In the genomic region with DNA sequence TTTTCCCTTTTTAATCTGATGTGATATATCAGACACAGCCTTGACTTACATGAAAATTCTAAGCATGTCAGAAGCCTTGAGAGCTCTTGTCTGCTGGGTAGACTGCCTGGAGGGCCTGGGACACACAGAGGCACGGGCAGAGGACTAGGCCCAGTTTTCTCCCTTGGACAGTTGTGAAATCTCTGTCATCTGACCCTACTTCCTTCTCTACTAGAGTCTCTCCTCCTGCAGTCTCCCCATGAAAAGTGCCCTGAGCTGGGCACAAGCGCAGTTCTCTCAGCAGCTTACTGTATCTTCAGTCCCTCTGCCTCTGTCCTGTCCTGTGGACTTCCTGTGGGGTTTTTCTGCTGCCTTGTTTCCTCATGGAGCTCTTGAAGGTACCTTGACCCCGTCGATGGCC, we compare ENCODE assay signal across 15 mouse cellular contexts. TPM values are rescaled to one million over a fixed set of nuclear protein-coding genes. Genes with fewer than 3 reads are reported as not detected.
DNase-seq lines count a peak whose midpoint lies in the region; ATAC-seq and TF ChIP-seq lines count a peak whose summit lies in the region.
"Had no signal": no experiment of that assay in that cellular context is flagged by ENCODE, and none has a peak within 500 bp of the region (broad histone marks: within the 10 kb centered on the region; RNA-seq: fewer than 3 reads in every experiment).

No protein-coding gene starts in this region.

- no peak for TF ChIP-seq CTCF in lung, postnatal 0 days (IDR thresholded peaks at IDR 0.05)
- no peak for TF ChIP-seq CTCF in lung, adult 2 months (IDR thresholded peaks at IDR 0.05; ENCODE audit: insufficient read depth, low read length)
- TF ChIP-seq CTCF in stomach, postnatal 0 days (IDR thresholded peaks at IDR 0.05; ENCODE audit: low read depth) = no peak
- TF ChIP-seq CTCF in forebrain, postnatal 0 days (IDR thresholded peaks at IDR 0.05; ENCODE audit: low read depth) = no peak
- TF ChIP-seq CTCF in midbrain, postnatal 0 days (IDR thresholded peaks at IDR 0.05) = no peak

- DNase-seq in heart, adult 11 months = peak; percentile 95
- no peak for DNase-seq in heart, postnatal 14 days
- peak; percentile 20 for DNase-seq in lung, postnatal 0 days (ENCODE audit: low spot score)
- no peak for DNase-seq in lung, adult 2 months
- no peak for DNase-seq in stomach, postnatal 0 days (ENCODE audit: low spot score)
- DNase-seq in forebrain, postnatal 0 days = no peak
- no peak for DNase-seq in midbrain, postnatal 0 days (ENCODE audit: low spot score)
- DNase-seq: adrenal gland, adult 8-10 months; gastrocnemius, postnatal 25 days; heart, postnatal 36 days; kidney, adult 18-20 months; right cerebral cortex, postnatal 25 days had no signal

- no peak overlapping the region for H3K4me2 ChIP-seq in lung, postnatal 0 days (replicated peaks; ENCODE audit: low read depth, low read length)
- H3K4me2 ChIP-seq in liver, embryonic 15.5 days = no peak overlapping the region
- no peak overlapping the region for H3K4me2 ChIP-seq in stomach, postnatal 0 days (replicated peaks; ENCODE audit: low read depth)
- H3K4me2 ChIP-seq in forebrain, postnatal 0 days (ENCODE audit: low read depth) = no peak overlapping the region
- no peak overlapping the region for H3K4me2 ChIP-seq in midbrain, postnatal 0 days (ENCODE audit: low read depth, low read length, poor library complexity, severe bottlenecking)

- ATAC-seq in lung, postnatal 0 days = no peak
- ATAC-seq in liver, embryonic 15.5 days (ENCODE audit: insufficient read depth) = peak; percentile 28
- no peak for ATAC-seq in stomach, postnatal 0 days (ENCODE audit: low FRiP score, low TSS enrichment)
- no peak for ATAC-seq in forebrain, postnatal 0 days
- ATAC-seq in midbrain, postnatal 0 days (ENCODE audit: low FRiP score) = no peak

- 67% methylated on average over 4 of the region's 4 CpGs for WGBS in lung, postnatal 0 days
- WGBS in lung, adult 2 months = 62% methylated on average over 4 of the region's 4 CpGs
- WGBS in liver, embryonic 15.5 days (ENCODE audit: insufficient replicate concordance) = 44% methylated on average over 4 of the region's 4 CpGs
- WGBS in stomach, postnatal 0 days = 75% methylated on average over 4 of the region's 4 CpGs
- WGBS in forebrain, postnatal 0 days = 89% methylated on average over 4 of the region's 4 CpGs
- 91% methylated on average over 4 of the region's 4 CpGs for WGBS in midbrain, postnatal 0 days

- H3K27ac ChIP-seq in lung, postnatal 0 days (ENCODE audit: low read length) = 0 out of 2 replicates have a peak overlapping the region, but pooled peaks have one; percentile 38
- H3K27ac ChIP-seq in liver, embryonic 15.5 days (replicated peaks) = 0 out of 2 replicates have a peak overlapping the region, but pooled peaks have one; percentile 41
- H3K27ac ChIP-seq in stomach, postnatal 0 days (replicated peaks) = 0 out of 2 replicates have a peak overlapping the region, but pooled peaks have one; percentile 18
- no peak overlapping the region for H3K27ac ChIP-seq in forebrain, postnatal 0 days (ENCODE audit: low read depth, low read length)
- no peak overlapping the region for H3K27ac ChIP-seq in midbrain, postnatal 0 days (ENCODE audit: low read depth, low read length)
- H3K27ac ChIP-seq: limb, embryonic 10.5 days had no signal

- TF ChIP-seq EP300 in lung, postnatal 0 days (IDR thresholded peaks at IDR 0.05) = no peak
- TF ChIP-seq EP300 in stomach, postnatal 0 days (optimal IDR thresholded peaks at IDR 0.05) = no peak

- H3K9ac ChIP-seq in lung, postnatal 0 days (replicated peaks; ENCODE audit: low read depth) = no peak overlapping the region
- no peak overlapping the region for H3K9ac ChIP-seq in liver, embryonic 15.5 days
- no peak overlapping the region for H3K9ac ChIP-seq in stomach, postnatal 0 days (ENCODE audit: low read length)
- H3K9ac ChIP-seq in forebrain, postnatal 0 days = no peak overlapping the region
- H3K9ac ChIP-seq in midbrain, postnatal 0 days (replicated peaks; ENCODE audit: low read length, poor library complexity, severe bottlenecking) = no peak overlapping the region

- no peak for TF ChIP-seq POLR2A in lung, adult 2 months (IDR thresholded peaks at IDR 0.05; ENCODE audit: borderline replicate concordance, extremely low read depth, low read depth, low read length)

- H3K27me3 ChIP-seq in lung, postnatal 0 days (replicated peaks; ENCODE audit: insufficient read depth, low read length) = no peaks in the 10 kb centered on the region
- H3K27me3 ChIP-seq in liver, embryonic 15.5 days = no peaks in the 10 kb centered on the region
- H3K27me3 ChIP-seq in stomach, postnatal 0 days (ENCODE audit: control insufficient read depth, insufficient read depth, low read length) = no peaks in the 10 kb centered on the region
- H3K27me3 ChIP-seq in forebrain, postnatal 0 days (ENCODE audit: insufficient read depth, low read length) = no peaks in the 10 kb centered on the region
- H3K27me3 ChIP-seq in midbrain, postnatal 0 days (ENCODE audit: insufficient read depth, low read length) = no peaks in the 10 kb centered on the region

- no peaks in the 10 kb centered on the region for H3K9me3 ChIP-seq in lung, postnatal 0 days (ENCODE audit: low read length)
- no peaks in the 10 kb centered on the region for H3K9me3 ChIP-seq in liver, embryonic 15.5 days (replicated peaks)
- H3K9me3 ChIP-seq in stomach, postnatal 0 days (ENCODE audit: control insufficient read depth, low read length) = no peaks in the 10 kb centered on the region
- H3K9me3 ChIP-seq in forebrain, postnatal 0 days (ENCODE audit: low read length) = no peaks in the 10 kb centered on the region
- H3K9me3 ChIP-seq in midbrain, postnatal 0 days (ENCODE audit: low read length) = no peaks in the 10 kb centered on the region
- H3K9me3 ChIP-seq: limb, embryonic 10.5 days had no signal

- no peaks in the 10 kb centered on the region for H3K4me1 ChIP-seq in lung, postnatal 0 days (ENCODE audit: insufficient read depth, low read depth, low read length)
- H3K4me1 ChIP-seq in lung, adult 2 months (ENCODE audit: control insufficient read depth, insufficient read depth, low read length) = 0 out of 2 replicates have a peak, but pooled peaks cover 2% of the 10 kb centered on the region
- H3K4me1 ChIP-seq in liver, embryonic 15.5 days (replicated peaks) = 0 out of 2 replicates have a peak, but pooled peaks cover 12% of the 10 kb centered on the region
- no peaks in the 10 kb centered on the region for H3K4me1 ChIP-seq in stomach, postnatal 0 days (replicated peaks; ENCODE audit: control insufficient read depth, insufficient read depth)
- no peaks in the 10 kb centered on the region for H3K4me1 ChIP-seq in forebrain, postnatal 0 days (ENCODE audit: insufficient read depth)
- no peaks in the 10 kb centered on the region for H3K4me1 ChIP-seq in midbrain, postnatal 0 days (ENCODE audit: insufficient read depth, low read length)
- H3K4me1 ChIP-seq: limb, embryonic 10.5 days had no signal

- H3K4me3 ChIP-seq in lung, postnatal 0 days (ENCODE audit: low read depth, low read length) = no peak overlapping the region
- H3K4me3 ChIP-seq in lung, adult 2 months (replicated peaks; ENCODE audit: extremely low read depth, low read depth, low read length) = no peak overlapping the region
- no peak overlapping the region for H3K4me3 ChIP-seq in liver, embryonic 15.5 days (replicated peaks)
- H3K4me3 ChIP-seq in stomach, postnatal 0 days (ENCODE audit: low read depth, low read length) = no peak overlapping the region
- no peak overlapping the region for H3K4me3 ChIP-seq in forebrain, postnatal 0 days (ENCODE audit: low read depth, low read length)
- H3K4me3 ChIP-seq in midbrain, postnatal 0 days (ENCODE audit: low read depth, low read length) = no peak overlapping the region
- H3K4me3 ChIP-seq: limb, embryonic 10.5 days; myocyte had no signal

- peaks cover 17% of the 10 kb centered on the region; the same call in 1 of the 2 replicates for H3K36me3 ChIP-seq in lung, postnatal 0 days (ENCODE audit: insufficient read depth, low read length)
- H3K36me3 ChIP-seq in liver, embryonic 15.5 days (replicated peaks) = peaks cover 59% of the 10 kb centered on the region
- peaks cover 3% of the 10 kb centered on the region; the same call in 1 of the 2 replicates for H3K36me3 ChIP-seq in stomach, postnatal 0 days (ENCODE audit: control insufficient read depth, insufficient read depth, low read length)
- H3K36me3 ChIP-seq in forebrain, postnatal 0 days (ENCODE audit: insufficient read depth) = peaks cover 79% of the 10 kb centered on the region
- H3K36me3 ChIP-seq in midbrain, postnatal 0 days (ENCODE audit: insufficient read depth, low read length) = peaks cover 50% of the 10 kb centered on the region

- intact Hi-C loops in heart, postnatal 14 days (cut with DNase I) = no loop called here

RNA-seq across cellular contexts. Expression of a gene that starts 12.8 kb away (rescaled TPM):
- total RNA-seq in heart, postnatal 14 days (2021) = 10 to 100 TPM; 40.6 to 44.6 TPM
- polyA plus RNA-seq in lung, postnatal 0 days (2015; fragmentation: Nextera tagmentation; extraction: Ambion mirVana) = 95.8 and 107 TPM in 2 replicates
- 15.1 and 24.2 TPM in 2 replicates for polyA plus RNA-seq in lung, adult 2 months (2012; rRNA removed)
- polyA plus RNA-seq in liver, embryonic 15.5 days (2015; fragmentation: Nextera tagmentation; extraction: Ambion mirVana) = 17.1 and 17.9 TPM in 2 replicates
- 41.7 and 43.3 TPM in 2 replicates for polyA plus RNA-seq in stomach, postnatal 0 days (2015; fragmentation: Nextera tagmentation; extraction: Ambion mirVana)
- 202 and 208 TPM in 2 replicates for total RNA-seq in forebrain, postnatal 0 days (2014; rRNA removed)
- 228 and 234 TPM in 2 replicates for polyA plus RNA-seq in forebrain, postnatal 0 days (2015; fragmentation: Nextera tagmentation; extraction: Ambion mirVana)
- 145 and 199 TPM in 2 replicates for total RNA-seq in midbrain, postnatal 0 days (2014; rRNA removed)
- 245 and 256 TPM in 2 replicates for polyA plus RNA-seq in midbrain, postnatal 0 days (2015; fragmentation: Nextera tagmentation; extraction: Ambion mirVana)

RNA-seq across cellular contexts. Expression of a gene that starts 25.5 kb away (rescaled TPM):
- total RNA-seq in heart, postnatal 14 days (2021) = 10 to 100 TPM; 36.0 to 37.8 TPM
- 44.7 and 47.3 TPM in 2 replicates for polyA plus RNA-seq in lung, postnatal 0 days (2015; fragmentation: Nextera tagmentation; extraction: Ambion mirVana)
- 27.5 and 35.2 TPM in 2 replicates for polyA plus RNA-seq in lung, adult 2 months (2012; rRNA removed)
- 22.5 and 24.2 TPM in 2 replicates for polyA plus RNA-seq in liver, embryonic 15.5 days (2015; fragmentation: Nextera tagmentation; extraction: Ambion mirVana)
- polyA plus RNA-seq in stomach, postnatal 0 days (2015; fragmentation: Nextera tagmentation; extraction: Ambion mirVana) = 28.2 and 30.6 TPM in 2 replicates
- total RNA-seq in forebrain, postnatal 0 days (2014; rRNA removed) = 106 and 134 TPM in 2 replicates
- polyA plus RNA-seq in forebrain, postnatal 0 days (2015; fragmentation: Nextera tagmentation; extraction: Ambion mirVana) = 121 and 184 TPM in 2 replicates
- 167 and 183 TPM in 2 replicates for total RNA-seq in midbrain, postnatal 0 days (2014; rRNA removed)
- polyA plus RNA-seq in midbrain, postnatal 0 days (2015; fragmentation: Nextera tagmentation; extraction: Ambion mirVana) = 263 and 272 TPM in 2 replicates

Comparison
In these comparisons a context has a peak if more than half of its experiments do, and no peak if none do; other contexts are left out.
1. DNase-seq: peak in heart, adult 11 months (single experiment) and lung, postnatal 0 days (single experiment); none in heart, postnatal 14 days (0 of 2), lung, adult 2 months (single experiment), stomach, postnatal 0 days (single experiment), forebrain, postnatal 0 days (single experiment) and midbrain, postnatal 0 days (single experiment).
2. H3K27ac ChIP-seq: peak in lung, postnatal 0 days (single experiment), liver, embryonic 15.5 days (single experiment) and stomach, postnatal 0 days (single experiment); none in forebrain, postnatal 0 days (single experiment) and midbrain, postnatal 0 days (single experiment).